Mouse (Mus musculus) bone marrow macrophage, adult 2 months (primary cell): ENCODE measurements around the gene Ier2. TPM values are rescaled to one million over a fixed set of nuclear protein-coding genes. Genes with fewer than 3 reads are reported as not detected.

Experiments used
- H3K27ac ChIP-seq: 2 replicates; pipeline ENCODE4 v1.5.1; 2012; ENCODE audit warnings: low read depth, low read length; ENCODE audit not compliant: insufficient read depth
- H3K4me1 ChIP-seq: 2 replicates; pipeline ENCODE4 v1.6.1; 2012; ENCODE audit warnings: low read length; ENCODE audit not compliant: control insufficient read depth, insufficient read depth
- H3K4me3 ChIP-seq: 2 replicates; pipeline ENCODE4 v1.5.1; 2012; ENCODE audit warnings: mild to moderate bottlenecking, low read length, moderate library complexity; ENCODE audit not compliant: insufficient read depth
- CTCF ChIP-seq: IDR thresholded peaks from 2 replicates; pipeline ENCODE4 v1.5.1; 2012; ENCODE audit warnings: low read depth, mild to moderate bottlenecking, low read length, moderate library complexity
- POLR2A ChIP-seq: IDR thresholded peaks from 2 replicates; pipeline ENCODE4 v1.6.1; 2012; ENCODE audit warnings: mild to moderate bottlenecking, low read depth, low read length, borderline replicate concordance
- polyA plus RNA-seq: library from polyadenylated mRNA; stranded (reverse); fragments of >200 nt; gene quantifications from 2 replicates; pipeline ENCODE4 v1.2.4, GENCODE M21; 2012; ENCODE audit not compliant: missing spikeins, insufficient read depth, insufficient read length

Gene Ier2
- polyA plus RNA-seq, 1 experiment = 24.7 TPM

DNA sequence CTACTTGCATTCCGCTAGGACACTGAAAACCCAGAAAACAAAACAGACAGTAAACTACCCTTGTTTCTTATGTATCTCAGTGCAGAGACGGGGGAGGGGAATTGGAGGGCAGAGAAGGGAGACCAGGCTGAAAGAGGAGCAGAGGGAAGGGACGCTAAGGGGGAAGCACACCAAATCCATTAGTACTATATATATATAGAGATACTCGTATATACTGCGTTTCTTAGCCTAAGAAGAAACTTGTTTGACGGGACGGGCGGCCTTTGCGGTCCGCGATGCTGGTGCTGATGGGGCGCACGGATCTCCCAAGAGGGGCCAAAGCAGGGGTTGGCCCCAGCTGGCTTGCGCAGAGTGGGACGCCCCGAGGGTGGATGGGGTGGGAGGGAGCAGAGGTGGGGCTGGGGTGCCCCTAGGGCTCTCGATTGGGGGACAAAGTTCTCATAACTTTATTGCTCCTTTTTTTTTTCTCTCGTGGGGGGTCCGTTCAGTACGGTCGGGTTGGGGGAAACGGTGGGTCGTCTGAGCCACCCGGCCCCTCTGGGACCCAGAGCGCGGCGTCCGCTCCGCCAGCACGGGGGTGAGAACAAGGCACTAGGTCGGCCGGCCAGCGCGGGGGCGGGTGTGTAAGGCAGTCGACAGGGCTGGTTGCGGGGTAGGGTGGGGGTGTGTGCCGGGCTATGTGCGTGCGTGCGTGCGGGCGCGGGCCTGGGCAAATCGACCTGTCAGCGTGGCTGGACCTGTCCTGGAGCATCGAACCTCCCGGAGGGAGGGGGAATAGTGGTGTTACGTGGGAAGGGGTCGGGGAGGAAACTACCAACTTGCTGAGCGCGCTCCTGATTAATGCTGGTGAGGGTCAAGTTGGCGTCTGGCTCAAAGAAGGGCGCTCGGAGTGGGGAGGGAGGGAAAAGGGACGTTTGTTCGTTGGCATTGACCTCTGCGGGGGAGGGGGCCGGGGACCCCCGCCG, 42.5 kb upstream of the Ier2 start:
- TF ChIP-seq POLR2A = no peak
- TF ChIP-seq CTCF = no peak
- H3K4me3 ChIP-seq = peak overlapping the region; percentile 86
- H3K4me1 ChIP-seq = peaks cover 16% of the 10 kb centered on the region
- H3K27ac ChIP-seq = peak overlapping the region; percentile 99

DNA sequence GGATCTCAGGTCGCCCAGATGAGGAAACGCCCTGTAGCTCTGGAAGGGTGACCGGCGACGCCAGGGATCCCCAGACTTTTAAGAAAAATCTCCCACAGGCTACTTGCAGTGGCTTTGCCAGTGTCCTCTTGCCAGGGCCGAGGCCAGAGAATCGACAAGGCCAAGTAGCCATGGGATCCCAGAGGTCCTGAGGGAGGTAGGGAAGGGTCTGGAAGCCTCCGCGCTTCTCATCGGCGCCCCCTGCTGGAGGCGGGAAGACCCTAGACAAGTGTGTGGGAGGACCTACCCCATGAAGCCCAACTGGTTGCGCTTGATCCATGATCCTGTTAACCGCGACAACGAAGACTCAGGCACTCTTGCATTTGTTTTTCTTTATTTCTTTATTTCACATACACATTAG, 41.7 kb upstream of the Ier2 start:
- H3K4me3 ChIP-seq = peak overlapping the region; percentile 86
- H3K27ac ChIP-seq = peak overlapping the region; percentile 99
- TF ChIP-seq CTCF (peak; percentile 88), POLR2A (0 out of 2 replicates have a peak, but pooled peaks have one; percentile 41)
- peaks cover 20% of the 10 kb centered on the region for H3K4me1 ChIP-seq

DNA sequence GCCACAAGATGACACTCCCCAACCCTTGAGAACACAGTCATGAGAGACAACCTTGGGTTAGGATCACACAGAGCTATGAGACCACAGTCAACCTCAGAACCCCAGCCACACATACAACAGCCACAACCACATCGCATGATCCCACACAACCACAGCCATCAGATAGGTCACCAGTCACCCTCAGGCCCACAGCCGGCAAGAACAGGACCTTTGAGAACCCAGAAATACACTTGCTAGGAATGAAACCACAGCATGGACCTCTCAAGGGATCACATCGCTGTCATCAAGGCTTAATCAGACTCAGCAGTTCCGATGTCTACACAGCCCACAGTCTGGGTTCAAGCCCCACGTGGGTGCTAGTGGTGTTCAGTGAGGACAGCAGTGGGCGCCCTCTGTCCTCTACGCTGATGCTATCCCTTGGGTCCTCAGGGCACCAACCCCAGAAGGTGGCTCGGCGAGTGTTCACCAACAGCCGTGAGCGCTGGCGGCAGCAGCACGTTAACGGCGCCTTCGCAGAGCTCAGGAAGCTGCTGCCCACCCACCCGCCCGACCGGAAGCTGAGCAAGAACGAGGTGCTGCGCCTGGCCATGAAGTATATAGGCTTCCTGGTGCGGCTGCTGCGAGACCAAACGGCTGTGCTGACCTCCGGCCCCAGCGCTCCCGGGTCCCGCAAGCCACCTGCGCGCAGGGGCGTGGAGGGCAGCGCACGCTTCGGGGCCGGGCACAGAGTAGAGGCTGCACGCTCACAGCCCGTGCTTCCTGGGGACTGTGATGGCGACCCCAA, 41.0 kb upstream of the Ier2 start:
- TF ChIP-seq CTCF = no peak
- TF ChIP-seq POLR2A = no peak; the same call in 1 of the 2 replicates
- H3K4me1 ChIP-seq = peaks cover 22% of the 10 kb centered on the region
- H3K27ac ChIP-seq = peak overlapping the region; percentile 99
- H3K4me3 ChIP-seq = peak overlapping the region; percentile 86

DNA sequence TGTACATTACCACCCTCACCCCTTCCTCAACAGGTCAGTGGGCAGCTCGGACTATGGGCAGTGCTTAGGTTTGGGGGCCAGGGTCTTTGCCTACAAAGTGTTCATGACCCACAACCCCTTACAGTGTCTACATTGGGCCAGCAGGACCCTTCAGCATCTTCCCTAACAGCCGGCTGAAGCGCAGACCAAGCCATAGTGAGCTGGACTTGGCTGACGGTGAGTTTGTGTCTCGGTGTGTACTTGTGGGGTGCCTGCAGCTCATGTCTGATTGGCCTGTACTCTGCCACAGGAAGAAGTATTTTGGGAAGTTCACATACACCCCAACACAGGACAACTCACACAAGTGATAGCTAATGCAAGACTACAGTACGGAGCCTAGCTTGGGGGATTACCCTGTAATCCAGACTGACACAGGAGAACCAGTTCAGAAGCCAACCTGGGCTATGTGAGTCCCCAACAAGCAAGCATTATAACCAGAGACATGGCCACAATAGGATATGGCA, 40.4 kb upstream of the Ier2 start:
- Histone ChIP-seq H3K4me3 (peak overlapping the region; percentile 86), H3K27ac (peak overlapping the region; percentile 99), H3K4me1 (peaks cover 24% of the 10 kb centered on the region)
- TF ChIP-seq POLR2A = no peak
- TF ChIP-seq CTCF = no peak

DNA sequence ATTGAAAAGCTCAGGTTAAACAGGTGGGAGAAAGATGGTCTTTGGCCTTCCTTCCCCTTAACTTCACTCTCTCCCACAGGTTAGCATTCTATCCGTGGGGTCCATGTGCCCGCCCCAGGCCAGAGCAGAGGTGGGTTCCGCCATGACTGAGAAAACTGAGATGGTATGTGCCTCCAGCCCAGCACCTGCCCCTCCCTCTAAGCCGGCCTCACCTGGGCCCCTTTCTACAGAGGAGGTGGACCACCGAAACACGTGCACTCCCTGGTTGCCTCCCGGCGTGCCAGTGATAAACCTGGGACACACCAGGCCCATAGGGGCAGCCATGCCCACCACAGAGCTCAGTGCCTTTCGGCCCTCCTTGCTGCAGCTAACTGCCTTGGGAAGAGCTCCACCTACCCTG, 39.9 kb upstream of the Ier2 start:
- H3K4me3 ChIP-seq = peak overlapping the region; percentile 86
- TF ChIP-seq POLR2A (no peak), CTCF (no peak)
- peak overlapping the region; percentile 99 for H3K27ac ChIP-seq
- peaks cover 26% of the 10 kb centered on the region for H3K4me1 ChIP-seq

DNA sequence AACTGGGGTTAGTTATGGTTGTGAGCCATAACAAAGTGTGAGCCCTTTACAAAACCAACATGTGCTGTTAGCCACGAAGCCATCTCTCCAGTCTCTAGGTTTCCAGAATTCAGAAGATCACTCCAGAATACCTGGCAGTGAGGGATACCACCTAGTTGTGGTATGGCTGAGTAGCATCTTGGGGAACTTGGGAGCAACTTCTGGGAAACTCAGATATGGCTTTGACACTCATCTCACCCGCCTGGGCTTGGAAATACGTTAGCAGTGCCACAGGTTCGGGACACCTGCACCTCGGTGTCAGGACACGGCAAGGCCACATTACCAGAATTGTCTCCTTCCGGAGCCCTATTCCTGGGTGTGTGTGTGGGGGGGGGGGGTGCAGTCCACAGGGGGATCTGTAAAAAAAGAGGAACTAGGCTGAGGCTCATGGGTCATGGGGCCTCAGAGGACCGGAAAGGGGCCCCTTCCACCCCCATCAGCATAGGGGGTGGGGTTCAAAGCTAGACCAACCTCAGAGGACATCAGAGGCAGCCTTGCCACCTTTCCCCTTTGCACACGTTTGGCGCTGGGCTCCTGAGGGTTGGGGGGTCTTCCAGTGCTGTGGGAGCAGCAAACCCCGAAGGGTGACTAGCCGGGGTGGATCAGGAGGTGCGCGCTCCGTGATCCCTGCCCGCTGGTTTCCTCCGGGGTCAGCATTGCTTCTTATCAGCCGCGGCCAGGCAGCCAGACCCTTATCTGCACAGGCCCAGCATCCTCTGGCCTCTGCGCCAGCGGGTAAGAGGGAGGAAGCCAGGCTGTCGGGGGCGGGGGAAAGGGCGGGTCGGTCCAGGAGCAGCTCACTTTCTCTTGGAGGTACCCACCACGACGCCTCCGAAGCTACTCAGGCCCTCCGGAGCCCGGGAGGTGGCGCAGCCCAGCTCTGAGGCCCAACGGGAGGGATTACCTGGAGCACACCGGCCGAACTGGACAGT, 38.6 kb upstream of the Ier2 start, which contains the start of gene Lyl1:
Gene Lyl1, plus strand, starts transcription at position 517 of the 971 bp plus-strand sequence.
- Histone ChIP-seq H3K4me3 (peak within 1 kb of the TSS; percentile 86), H3K27ac (peak within 1 kb of the TSS; percentile 99), H3K4me1 (peaks cover 26% of the 10 kb centered on the region)
- TF ChIP-seq CTCF (no peak), POLR2A (peak; percentile 43; the same call in 1 of the 2 replicates)

DNA sequence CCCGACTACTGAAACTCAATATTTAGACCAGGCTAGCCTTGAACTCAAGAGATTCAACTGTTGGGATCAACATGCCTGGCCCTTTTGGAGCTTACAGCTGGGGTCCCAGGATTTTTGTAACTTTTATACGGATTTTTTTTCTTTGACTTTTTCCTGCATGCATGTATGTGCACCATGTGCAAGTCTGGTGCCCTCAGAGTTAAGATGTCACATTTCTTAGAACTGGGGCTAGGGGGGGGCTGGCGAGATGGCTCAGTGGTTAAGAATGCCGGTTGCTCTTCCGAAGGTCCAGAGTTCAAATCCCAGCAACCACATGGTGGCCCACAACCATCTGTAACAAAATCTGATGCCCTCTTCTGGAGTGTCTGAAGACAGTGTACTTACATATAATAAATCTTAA, 37.9 kb upstream of the Ier2 start:
- Histone ChIP-seq H3K4me1 (peaks cover 26% of the 10 kb centered on the region), H3K27ac (peak overlapping the region; percentile 99), H3K4me3 (no peak overlapping the region)
- no peak for TF ChIP-seq CTCF
- no peak for TF ChIP-seq POLR2A

DNA sequence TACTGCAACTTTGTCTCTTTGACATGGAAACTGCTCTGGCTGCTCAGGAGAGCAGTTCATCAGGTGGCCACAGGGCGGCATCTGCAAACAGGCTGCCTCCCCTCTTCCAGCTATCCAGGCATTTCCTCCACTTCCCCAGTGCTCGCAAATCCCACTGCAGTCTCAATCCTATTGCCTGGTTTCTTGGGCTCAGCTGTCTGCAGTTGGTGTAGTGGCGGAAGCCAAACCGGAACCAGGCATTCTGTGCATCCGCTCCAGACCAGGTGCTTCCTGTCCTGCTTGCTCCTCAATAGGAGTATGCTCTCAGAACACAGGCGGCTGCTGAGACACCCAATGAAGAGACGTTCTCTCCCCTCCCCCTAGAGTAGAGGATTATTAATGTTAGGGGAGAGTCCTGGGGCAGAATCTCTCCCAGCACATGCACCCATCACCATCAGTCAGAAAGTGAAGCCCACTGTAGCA, 37.2 kb upstream of the Ier2 start:
- peaks cover 26% of the 10 kb centered on the region for H3K4me1 ChIP-seq
- TF ChIP-seq CTCF = peak; percentile 52
- no peak for TF ChIP-seq POLR2A
- peak overlapping the region; percentile 99 for H3K27ac ChIP-seq
- H3K4me3 ChIP-seq = peak overlapping the region; percentile 23; the same call in 1 of the 2 replicates
